Mouse (Mus musculus): ENCODE results near the gene Prdm1. TPM values are rescaled to one million over a fixed set of nuclear protein-coding genes. Genes with fewer than 3 reads are reported as not detected.

Prdm1 gene
- polyA plus RNA-seq, 1 experiment from 2014 or later = 1.9 TPM

DNA sequence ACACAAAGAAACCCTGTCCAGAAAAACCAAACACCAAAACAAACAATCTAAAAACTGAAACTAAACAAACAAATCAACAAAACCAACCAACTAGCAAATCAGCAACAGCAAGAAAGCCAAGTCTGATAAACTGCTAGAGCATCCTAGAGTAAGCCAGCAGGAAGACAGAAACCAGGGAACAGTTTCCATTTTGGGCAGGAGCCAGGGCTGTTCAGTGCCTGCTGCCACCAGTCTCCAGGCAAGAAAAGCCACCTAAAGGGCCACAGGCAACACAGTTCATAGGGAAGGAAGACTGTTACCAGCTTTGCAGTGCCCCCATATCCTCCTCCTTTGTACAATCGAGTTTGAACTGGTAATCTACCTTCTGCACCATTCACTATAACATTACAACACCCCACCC is 106.4 kb downstream of the Prdm1 start:
- Histone ChIP-seq H3K4me1 (ENCODE audit: control insufficient read depth, insufficient read depth, low read length) (no peaks in the 10 kb centered on the region), H3K27me3 (ENCODE audit: control insufficient read depth, insufficient read depth, low read length) (no peaks in the 10 kb centered on the region), H3K36me3 (replicated peaks; ENCODE audit: control insufficient read depth, insufficient read depth, low read depth, low read length) (no peaks in the 10 kb centered on the region), H3K27ac (replicated peaks; ENCODE audit: low read depth, low read length) (no peak overlapping the region), H3K4me3 (ENCODE audit: low read depth, low read length) (no peak overlapping the region), H3K4me2 (ENCODE audit: low read depth, low read length) (no peak overlapping the region), H3K9me3 (replicated peaks; ENCODE audit: control insufficient read depth, low read length) (no peaks in the 10 kb centered on the region), H3K9ac (replicated peaks; ENCODE audit: low read length) (no peak overlapping the region)
- WGBS = 54% methylated on average over 1 of the region's 1 CpGs
- DNase-seq (ENCODE audit: low spot score) = no peak
- no peak for ATAC-seq (replicated peaks; ENCODE audit: insufficient number of reproducible peaks, low FRiP score, low TSS enrichment, low read depth)

DNA sequence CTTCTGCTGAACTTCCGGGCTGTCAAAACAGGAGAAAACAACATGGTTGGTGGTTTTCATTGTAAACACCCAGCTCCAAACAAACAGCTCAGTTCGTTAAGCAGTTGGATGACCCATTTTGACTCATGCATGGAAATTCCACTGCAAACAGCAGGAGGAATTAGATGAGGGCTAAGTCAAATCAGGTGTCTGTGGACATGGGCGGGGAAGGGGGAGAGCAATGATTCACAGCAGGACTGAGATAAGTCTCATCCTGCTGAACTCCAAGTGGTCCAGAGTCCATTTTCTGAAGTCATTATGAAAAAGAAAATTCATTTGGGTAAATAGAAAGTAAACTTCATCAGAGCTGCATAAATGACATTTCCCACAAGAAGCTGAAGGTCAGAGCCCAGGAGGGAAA is 108.1 kb downstream of the Prdm1 start:
- ATAC-seq (replicated peaks; ENCODE audit: insufficient number of reproducible peaks, low FRiP score, low TSS enrichment, low read depth) = no peak
- no peak overlapping the region for H3K4me2 ChIP-seq (ENCODE audit: low read depth, low read length)
- no peaks in the 10 kb centered on the region for H3K9me3 ChIP-seq (replicated peaks; ENCODE audit: control insufficient read depth, low read length)
- 79% methylated on average over 3 of the region's 3 CpGs for WGBS
- no peaks in the 10 kb centered on the region for H3K36me3 ChIP-seq (replicated peaks; ENCODE audit: control insufficient read depth, insufficient read depth, low read depth, low read length)
- DNase-seq (ENCODE audit: low spot score) = no peak
- no peaks in the 10 kb centered on the region for H3K27me3 ChIP-seq (ENCODE audit: control insufficient read depth, insufficient read depth, low read length)
- H3K27ac ChIP-seq (replicated peaks; ENCODE audit: low read depth, low read length) = no peak overlapping the region
- no peak overlapping the region for H3K4me3 ChIP-seq (ENCODE audit: low read depth, low read length)
- H3K4me1 ChIP-seq (ENCODE audit: control insufficient read depth, insufficient read depth, low read length) = no peaks in the 10 kb centered on the region
- H3K9ac ChIP-seq (replicated peaks; ENCODE audit: low read length) = no peak overlapping the region

GRCm38 (mm10) chr10:44418901-44419300 is 109.4 kb downstream of the Prdm1 start:
- no peak overlapping the region for H3K9ac ChIP-seq (replicated peaks; ENCODE audit: low read length)
- no peaks in the 10 kb centered on the region for H3K27me3 ChIP-seq (ENCODE audit: control insufficient read depth, insufficient read depth, low read length)
- no peaks in the 10 kb centered on the region for H3K4me1 ChIP-seq (ENCODE audit: control insufficient read depth, insufficient read depth, low read length)
- H3K36me3 ChIP-seq (replicated peaks; ENCODE audit: control insufficient read depth, insufficient read depth, low read depth, low read length) = no peaks in the 10 kb centered on the region
- ATAC-seq (replicated peaks; ENCODE audit: insufficient number of reproducible peaks, low FRiP score, low TSS enrichment, low read depth) (no peak), DNase-seq (ENCODE audit: low spot score) (no peak)
- no peak overlapping the region for H3K4me3 ChIP-seq (ENCODE audit: low read depth, low read length)
- WGBS = 59% methylated on average over 2 of the region's 2 CpGs
- no peak overlapping the region for H3K27ac ChIP-seq (replicated peaks; ENCODE audit: low read depth, low read length)
- no peak overlapping the region for H3K4me2 ChIP-seq (ENCODE audit: low read depth, low read length)
- H3K9me3 ChIP-seq (replicated peaks; ENCODE audit: control insufficient read depth, low read length) = no peaks in the 10 kb centered on the region

GRCm38 (mm10) chr10:44415576-44415975 is 112.7 kb downstream of the Prdm1 start:
- Histone ChIP-seq H3K9me3 (replicated peaks; ENCODE audit: control insufficient read depth, low read length) (no peaks in the 10 kb centered on the region), H3K27ac (replicated peaks; ENCODE audit: low read depth, low read length) (no peak overlapping the region), H3K36me3 (replicated peaks; ENCODE audit: control insufficient read depth, insufficient read depth, low read depth, low read length) (no peaks in the 10 kb centered on the region), H3K4me1 (ENCODE audit: control insufficient read depth, insufficient read depth, low read length) (no peaks in the 10 kb centered on the region), H3K27me3 (ENCODE audit: control insufficient read depth, insufficient read depth, low read length) (no peaks in the 10 kb centered on the region), H3K9ac (replicated peaks; ENCODE audit: low read length) (no peak overlapping the region), H3K4me3 (ENCODE audit: low read depth, low read length) (no peak overlapping the region), H3K4me2 (ENCODE audit: low read depth, low read length) (no peak overlapping the region)
- DNase-seq (ENCODE audit: low spot score) = no peak
- ATAC-seq (replicated peaks; ENCODE audit: insufficient number of reproducible peaks, low FRiP score, low TSS enrichment, low read depth) = no peak
- WGBS = 72% methylated on average over 3 of the region's 3 CpGs

DNA sequence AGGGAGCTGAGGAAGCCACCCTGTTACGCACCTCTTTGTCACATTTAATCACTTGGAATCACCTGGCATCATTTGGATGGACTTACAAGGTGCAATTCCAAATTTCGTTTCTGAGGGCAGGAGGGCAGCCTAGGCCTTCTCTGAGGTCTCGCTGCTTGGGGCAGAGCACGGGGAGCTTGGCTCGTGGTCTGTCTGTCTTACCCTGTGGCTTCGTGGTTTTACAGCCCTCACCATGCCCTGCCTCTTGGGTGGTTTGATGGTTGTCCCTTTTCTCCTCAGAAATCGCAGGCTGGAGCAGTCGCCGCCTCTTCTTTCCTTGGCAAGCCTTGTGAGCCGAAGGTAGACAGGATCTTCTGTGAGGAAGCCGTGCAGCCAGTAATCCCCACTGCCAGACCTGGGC is 118.3 kb downstream of the Prdm1 start:
- DNase-seq (ENCODE audit: low spot score) (no peak), ATAC-seq (replicated peaks; ENCODE audit: insufficient number of reproducible peaks, low FRiP score, low TSS enrichment, low read depth) (no peak)
- no peaks in the 10 kb centered on the region for H3K27me3 ChIP-seq (ENCODE audit: control insufficient read depth, insufficient read depth, low read length)
- no peak overlapping the region for H3K4me2 ChIP-seq (ENCODE audit: low read depth, low read length)
- no peak overlapping the region for H3K27ac ChIP-seq (replicated peaks; ENCODE audit: low read depth, low read length)
- H3K4me1 ChIP-seq (ENCODE audit: control insufficient read depth, insufficient read depth, low read length) = no peaks in the 10 kb centered on the region
- no peaks in the 10 kb centered on the region for H3K36me3 ChIP-seq (replicated peaks; ENCODE audit: control insufficient read depth, insufficient read depth, low read depth, low read length)
- H3K4me3 ChIP-seq (ENCODE audit: low read depth, low read length) = no peak overlapping the region
- 87% methylated on average over 11 of the region's 11 CpGs for WGBS
- no peak overlapping the region for H3K9ac ChIP-seq (replicated peaks; ENCODE audit: low read length)
- H3K9me3 ChIP-seq (replicated peaks; ENCODE audit: control insufficient read depth, low read length) = no peaks in the 10 kb centered on the region

DNA sequence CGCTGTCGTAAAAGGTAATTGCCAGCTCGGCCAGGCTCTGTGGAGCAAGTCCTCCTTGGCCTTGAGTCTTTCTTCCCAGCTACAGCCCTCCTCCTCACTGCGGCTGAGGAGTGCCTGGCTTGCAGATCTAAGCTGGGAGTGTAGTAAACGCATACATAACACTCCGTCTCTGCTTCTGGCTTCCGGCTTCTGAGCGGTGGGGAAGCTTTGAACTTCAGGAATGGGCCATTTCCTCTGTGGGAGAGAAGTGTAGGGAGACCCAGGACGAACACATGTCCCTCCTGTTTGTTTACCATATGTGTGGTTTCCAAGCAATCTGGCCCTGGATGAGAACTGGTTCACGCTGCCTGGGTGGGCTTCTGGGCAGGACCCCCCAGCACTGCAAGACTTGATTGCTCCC is 119.2 kb downstream of the Prdm1 start:
- Histone ChIP-seq H3K4me3 (ENCODE audit: low read depth, low read length) (no peak overlapping the region), H3K4me2 (ENCODE audit: low read depth, low read length) (no peak overlapping the region), H3K9ac (replicated peaks; ENCODE audit: low read length) (no peak overlapping the region), H3K36me3 (replicated peaks; ENCODE audit: control insufficient read depth, insufficient read depth, low read depth, low read length) (no peaks in the 10 kb centered on the region), H3K27ac (replicated peaks; ENCODE audit: low read depth, low read length) (no peak overlapping the region), H3K27me3 (ENCODE audit: control insufficient read depth, insufficient read depth, low read length) (no peaks in the 10 kb centered on the region), H3K4me1 (ENCODE audit: control insufficient read depth, insufficient read depth, low read length) (no peaks in the 10 kb centered on the region), H3K9me3 (replicated peaks; ENCODE audit: control insufficient read depth, low read length) (no peaks in the 10 kb centered on the region)
- DNase-seq (ENCODE audit: low spot score) (no peak), ATAC-seq (replicated peaks; ENCODE audit: insufficient number of reproducible peaks, low FRiP score, low TSS enrichment, low read depth) (no peak)
- WGBS = 73% methylated on average over 10 of the region's 10 CpGs

DNA sequence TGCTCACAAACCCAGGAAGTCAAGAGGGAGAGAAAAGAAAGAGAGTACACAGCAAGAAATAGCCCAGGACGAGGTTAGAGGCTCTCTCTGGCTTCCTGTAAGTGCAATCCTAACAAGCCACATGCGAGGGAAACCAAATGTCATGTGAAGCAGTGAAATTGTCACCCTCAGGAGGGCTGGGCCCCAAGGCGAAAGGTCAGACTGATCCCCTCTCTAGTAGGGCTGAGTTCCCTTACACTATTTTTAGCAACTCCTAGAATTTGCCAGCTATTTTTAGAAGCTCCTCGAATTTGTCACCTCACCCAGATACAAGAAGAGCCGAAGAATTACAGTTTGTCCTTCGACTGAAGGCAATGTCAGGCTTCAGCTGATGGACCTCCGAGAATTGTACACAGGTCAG is 124.9 kb downstream of the Prdm1 start:
- Histone ChIP-seq H3K4me2 (ENCODE audit: low read depth, low read length) (no peak overlapping the region), H3K36me3 (replicated peaks; ENCODE audit: control insufficient read depth, insufficient read depth, low read depth, low read length) (no peaks in the 10 kb centered on the region), H3K27me3 (ENCODE audit: control insufficient read depth, insufficient read depth, low read length) (no peaks in the 10 kb centered on the region), H3K4me3 (ENCODE audit: low read depth, low read length) (no peak overlapping the region), H3K4me1 (ENCODE audit: control insufficient read depth, insufficient read depth, low read length) (no peaks in the 10 kb centered on the region), H3K27ac (replicated peaks; ENCODE audit: low read depth, low read length) (no peak overlapping the region), H3K9me3 (replicated peaks; ENCODE audit: control insufficient read depth, low read length) (no peaks in the 10 kb centered on the region), H3K9ac (replicated peaks; ENCODE audit: low read length) (no peak overlapping the region)
- ATAC-seq (replicated peaks; ENCODE audit: insufficient number of reproducible peaks, low FRiP score, low TSS enrichment, low read depth) (no peak), DNase-seq (ENCODE audit: low spot score) (no peak)
- WGBS = 59% methylated on average over 7 of the region's 7 CpGs

- H3K4me1 ChIP-seq (ENCODE audit: control insufficient read depth, insufficient read depth, low read length) = no peaks in the 10 kb centered on the region
- no peak overlapping the region for H3K4me3 ChIP-seq (ENCODE audit: low read depth, low read length)
- H3K4me2 ChIP-seq (ENCODE audit: low read depth, low read length) = no peak overlapping the region
- ATAC-seq (replicated peaks; ENCODE audit: insufficient number of reproducible peaks, low FRiP score, low TSS enrichment, low read depth) (no peak), DNase-seq (ENCODE audit: low spot score) (no peak)
- no peak overlapping the region for H3K27ac ChIP-seq (replicated peaks; ENCODE audit: low read depth, low read length)
- H3K9me3 ChIP-seq (replicated peaks; ENCODE audit: control insufficient read depth, low read length) = no peaks in the 10 kb centered on the region
- no peak overlapping the region for H3K9ac ChIP-seq (replicated peaks; ENCODE audit: low read length)
- 86% methylated on average over 10 of the region's 10 CpGs for WGBS
- no peaks in the 10 kb centered on the region for H3K27me3 ChIP-seq (ENCODE audit: control insufficient read depth, insufficient read depth, low read length)
- no peaks in the 10 kb centered on the region for H3K36me3 ChIP-seq (replicated peaks; ENCODE audit: control insufficient read depth, insufficient read depth, low read depth, low read length)
Observed at GRCm38 (mm10) chr10:44401600-44401999, 126.7 kb downstream of the Prdm1 start.
